Mouse (Mus musculus) adrenal gland, adult 18-20 months (tissue): ENCODE data around the gene Lingo4. TPM values are rescaled to one million over a fixed set of nuclear protein-coding genes. Genes with fewer than 3 reads are reported as not detected.

Experiments
- DNase-seq, 2 experiments: peaks; one replicate each; pipeline ENCODE4 v3.0.0; 2021 to 2022; ENCODE audit warnings: low spot score in 2 of 2
- total RNA-seq, 2 experiments: library from RNA; stranded (reverse); gene quantifications; 1 replicate in 1 of 2; 2 replicates in 1 of 2; pipeline ENCODE4 v1.2.3; 2021

The Lingo4 gene
- total RNA-seq, 2 experiments from 2014 or later: 0.56 to 0.70 TPM

GRCm38 (mm10) chr3:94386671-94387070 lies 11.6 kb upstream of the Lingo4 start:
- DNase-seq: no peak

GRCm38 (mm10) chr3:94387391-94387790 lies 10.9 kb upstream of the Lingo4 start:
- DNase-seq: no peak

DNA sequence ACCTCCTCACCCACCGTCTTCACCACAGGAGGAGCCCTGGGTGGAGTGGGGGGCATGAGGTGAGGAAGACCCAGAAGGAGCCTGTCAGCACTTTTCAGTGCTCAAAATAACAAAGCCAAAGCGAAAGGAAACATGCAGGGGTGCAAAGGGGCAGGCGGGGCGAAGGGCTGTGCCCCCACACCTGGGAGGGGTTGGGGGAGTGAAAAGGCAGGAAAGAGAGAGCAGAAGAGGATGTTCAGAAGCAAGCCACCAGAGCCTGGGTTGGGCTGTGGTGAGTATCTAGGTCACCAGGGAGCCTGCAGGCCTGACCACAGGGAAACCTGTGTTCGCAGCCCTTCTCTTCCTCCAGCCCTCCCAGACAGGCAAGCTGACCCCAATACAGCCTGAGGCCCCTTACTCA lies 10.3 kb upstream of the Lingo4 start:
- DNase-seq: no peak

DNA sequence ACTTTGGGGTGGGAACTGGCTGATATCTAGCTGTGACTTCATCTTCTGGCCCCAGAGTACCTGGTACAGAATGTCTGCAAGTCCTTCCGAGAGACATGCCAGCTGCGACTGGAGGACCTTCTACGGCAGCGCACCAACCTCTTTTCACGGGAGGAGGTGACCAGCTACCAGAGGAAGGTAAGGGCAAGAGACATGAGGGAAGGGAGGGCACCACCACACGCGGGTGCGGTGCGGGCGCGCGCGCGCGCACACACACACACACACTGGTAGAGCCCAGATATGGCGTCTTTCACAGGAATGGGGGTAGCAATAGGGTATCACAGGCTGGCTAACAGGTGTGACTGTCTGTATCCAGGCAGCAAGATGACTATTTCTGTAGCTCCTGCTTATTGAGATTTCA lies 8.9 kb upstream of the Lingo4 start:
- DNase-seq: no peak

DNA sequence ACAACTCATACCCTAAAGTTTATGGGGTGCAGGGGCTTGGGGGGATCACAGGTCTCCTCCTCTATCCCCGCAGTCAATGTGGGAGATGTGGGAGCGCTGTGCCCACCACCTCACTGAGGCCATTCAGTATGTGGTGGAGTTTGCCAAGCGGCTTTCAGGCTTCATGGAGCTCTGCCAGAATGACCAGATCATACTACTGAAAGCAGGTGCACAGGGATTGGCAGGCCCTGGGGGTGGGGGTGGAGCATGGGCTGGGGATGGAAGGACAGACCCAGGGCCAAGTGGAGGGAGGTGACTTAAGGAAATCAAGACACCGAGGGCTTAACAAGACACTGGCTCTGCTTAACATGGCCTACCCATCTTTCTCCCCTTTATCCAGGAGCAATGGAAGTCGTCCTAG lies 7.3 kb upstream of the Lingo4 start:
- no peak for DNase-seq

DNA sequence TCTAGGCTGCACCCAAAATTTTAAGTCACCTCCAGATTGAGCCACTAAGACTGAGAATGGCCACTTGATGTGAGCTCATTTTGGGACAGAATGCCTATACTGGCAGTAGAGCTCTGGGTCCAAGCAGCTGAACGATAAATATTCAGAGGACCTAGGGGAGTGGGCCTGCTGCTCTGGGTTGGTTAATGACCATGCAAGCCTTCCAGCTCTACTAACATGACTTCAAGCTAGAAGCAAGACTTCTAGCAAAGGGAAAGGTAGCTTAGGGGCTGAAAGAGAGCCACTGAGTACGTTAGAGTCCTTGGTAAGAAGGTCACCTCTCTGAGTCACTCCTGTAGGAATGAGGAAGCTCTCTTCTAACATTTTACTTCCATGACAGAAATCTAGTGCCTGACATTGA lies 6.2 kb upstream of the Lingo4 start:
- DNase-seq: no peak

DNA sequence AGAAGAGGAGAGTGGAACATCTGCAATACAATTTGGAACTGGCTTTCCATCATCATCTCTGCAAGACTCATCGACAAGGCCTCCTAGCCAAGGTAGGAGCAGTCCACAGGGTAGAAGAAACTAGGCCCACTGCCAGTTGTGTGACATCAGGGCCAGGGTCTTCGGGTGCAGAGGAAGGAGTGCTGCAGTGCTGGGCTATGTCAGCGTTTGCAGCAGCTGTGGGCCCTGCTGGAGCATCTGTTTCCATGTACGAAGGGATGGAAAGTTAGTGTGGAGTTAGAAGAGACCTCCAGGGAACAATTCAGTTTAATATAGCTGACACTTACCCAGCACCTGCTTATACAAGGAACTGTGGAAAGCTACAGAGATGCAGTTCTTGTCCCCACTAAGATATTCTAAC lies 5.3 kb upstream of the Lingo4 start:
- peak in 1 of 2 experiments; percentile 17 for DNase-seq

GRCm38 (mm10) chr3:94396336-94396735 lies 2.0 kb upstream of the Lingo4 start:
- DNase-seq: no peak

- no peak for DNase-seq
These were observed 1.5 kb upstream of the Lingo4 start for GRCm38 (mm10) chr3:94396851-94397250.

DNA sequence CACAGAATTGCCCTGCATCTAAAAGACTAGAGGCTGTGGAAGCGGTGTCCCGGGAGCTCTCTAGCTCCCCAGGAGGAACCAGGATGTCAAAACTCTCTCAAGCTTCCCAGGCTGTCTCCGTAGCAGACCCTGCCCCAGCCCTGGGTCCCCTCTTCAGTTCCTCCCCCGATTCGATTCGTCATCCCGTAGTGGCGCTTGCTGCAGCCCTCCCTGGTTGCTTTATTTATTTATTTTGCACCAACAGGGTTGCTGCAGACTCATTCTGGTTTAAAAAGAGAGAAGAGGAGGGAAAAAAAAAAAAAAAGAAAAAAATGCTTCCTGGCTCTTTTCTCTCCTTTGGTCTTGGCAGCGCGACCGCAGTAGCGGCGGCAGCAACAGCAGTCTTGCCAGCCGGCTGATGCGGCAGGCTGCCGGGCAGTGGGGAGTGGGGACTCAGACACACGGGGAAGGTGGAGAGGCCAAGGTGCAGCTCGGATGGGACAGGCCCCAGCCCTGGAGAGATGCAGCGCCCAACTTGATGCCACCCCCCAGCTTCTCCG lies 695 bp downstream of the Lingo4 start:
- DNase-seq: no peak

- no peak for DNase-seq
These were observed 1.5 kb downstream of the Lingo4 start for GRCm38 (mm10) chr3:94399663-94400310.

- DNase-seq: no peak
These were observed 4.1 kb downstream of the Lingo4 start for GRCm38 (mm10) chr3:94402451-94402850.

DNA sequence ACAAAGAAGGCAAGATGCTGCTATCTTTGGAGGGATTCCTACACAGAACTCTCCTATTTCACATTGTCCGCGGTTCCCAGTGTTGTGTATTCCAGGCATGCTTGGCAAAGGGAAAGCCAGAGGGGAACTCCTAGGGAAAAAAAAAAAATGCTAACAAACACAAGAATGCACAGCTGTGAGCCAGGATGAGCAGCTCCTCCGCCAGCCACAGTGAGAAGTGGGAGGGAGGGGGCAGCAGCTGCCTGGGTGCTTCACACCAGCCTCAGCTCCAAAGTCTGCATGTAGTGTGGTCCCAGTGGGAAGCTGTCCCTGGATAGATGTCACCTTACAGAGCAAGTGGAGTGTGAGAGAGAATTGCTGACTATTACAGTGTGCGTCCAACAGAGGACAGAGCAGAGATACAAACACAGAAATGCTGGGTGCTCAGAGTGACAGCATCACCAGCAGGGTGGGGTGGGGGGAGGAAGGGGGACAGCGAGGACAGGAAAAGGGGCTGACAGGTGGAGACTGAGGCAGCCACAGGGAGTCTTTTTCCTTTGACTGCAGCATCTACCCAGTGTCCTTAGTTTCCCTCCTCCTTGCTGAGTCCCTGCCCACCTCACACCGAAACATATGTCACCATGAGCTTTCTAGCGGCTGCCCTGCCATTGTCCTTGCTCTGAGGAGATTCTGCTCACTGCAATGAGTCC lies 6.2 kb downstream of the Lingo4 start:
- DNase-seq: no peak

GRCm38 (mm10) chr3:94405561-94405960 lies 7.2 kb downstream of the Lingo4 start:
- DNase-seq: no peak

DNA sequence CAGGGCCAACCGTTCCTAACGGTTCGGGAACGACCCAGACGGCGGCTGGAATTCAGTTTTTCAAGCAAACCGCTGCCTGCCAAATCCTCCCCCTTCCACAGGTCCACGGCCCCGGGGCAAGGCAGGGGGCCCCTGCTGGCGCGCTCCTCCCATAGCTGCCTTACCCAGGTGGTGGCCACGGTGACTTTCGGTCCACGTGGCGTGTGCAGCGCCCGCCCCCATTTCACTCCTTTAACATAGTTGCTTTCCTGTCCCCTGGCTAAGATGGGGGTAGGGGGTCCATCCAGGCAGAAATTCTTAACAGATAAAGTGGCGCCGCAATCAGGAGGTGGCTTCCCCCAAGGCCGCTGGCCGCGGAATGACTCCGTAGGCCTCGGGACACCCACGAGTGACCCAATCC lies 14.2 kb downstream of the Lingo4 start:
- DNase-seq: no peak

DNA sequence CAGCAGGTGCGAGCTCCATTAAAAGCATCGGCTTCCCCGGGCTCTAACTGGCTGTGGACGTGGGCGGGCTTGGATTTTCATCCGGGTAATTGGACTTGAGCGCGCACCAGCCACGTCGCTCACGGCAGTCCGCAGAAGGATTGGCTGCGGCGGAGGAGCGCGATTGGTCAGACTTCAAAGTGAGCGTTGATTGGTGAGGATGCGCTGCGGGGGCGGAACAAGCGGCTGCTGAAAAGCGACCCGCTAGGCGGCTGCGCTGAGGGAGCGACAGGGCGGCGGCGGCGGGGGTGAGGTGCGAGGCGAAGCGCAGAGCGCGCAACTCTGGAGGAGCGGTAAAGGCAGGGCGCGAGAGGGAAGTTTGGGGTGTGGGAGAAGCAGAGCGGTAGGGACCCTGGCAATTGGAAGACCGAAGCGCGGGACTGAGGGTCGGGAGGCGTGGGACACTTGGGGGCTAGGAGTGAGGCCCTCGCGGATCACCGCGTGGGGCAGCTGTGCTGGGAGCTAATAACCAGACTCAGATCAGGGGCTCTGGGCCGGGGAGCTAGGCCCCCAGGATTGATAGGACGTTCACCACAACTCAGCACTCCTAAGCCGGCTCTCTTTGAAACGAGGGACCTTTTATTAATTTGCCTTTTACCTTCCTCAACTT lies 14.8 kb downstream of the Lingo4 start, which contains the start of gene Tdrkh:
Gene Tdrkh, plus strand, starts transcription at position 243 of the 649 bp plus-strand sequence.
- DNase-seq: peak; percentile 84 to 85

- no peak for DNase-seq
These were observed 32.7 kb downstream of the Lingo4 start for GRCm38 (mm10) chr3:94430980-94431379.

DNA sequence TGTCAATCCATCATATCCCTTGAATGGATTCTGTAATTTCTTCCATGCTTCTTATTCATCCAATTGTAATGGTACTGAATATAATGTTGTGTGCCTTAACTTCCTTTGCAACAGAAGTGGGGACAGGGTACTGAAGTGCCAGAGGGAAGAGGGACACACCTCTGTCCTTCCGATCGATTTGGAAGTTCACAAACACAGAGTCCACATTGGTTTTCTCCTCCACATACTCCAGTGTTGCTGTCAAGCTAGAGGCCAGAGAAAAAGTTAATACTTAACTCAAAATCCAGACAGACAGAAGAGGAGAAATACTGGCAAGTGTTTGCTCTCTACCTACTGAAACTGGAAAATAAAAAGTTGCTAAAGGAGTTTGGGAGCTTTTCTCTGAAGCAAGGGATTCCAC lies 36.0 kb downstream of the Lingo4 start:
- no peak for DNase-seq

DNA sequence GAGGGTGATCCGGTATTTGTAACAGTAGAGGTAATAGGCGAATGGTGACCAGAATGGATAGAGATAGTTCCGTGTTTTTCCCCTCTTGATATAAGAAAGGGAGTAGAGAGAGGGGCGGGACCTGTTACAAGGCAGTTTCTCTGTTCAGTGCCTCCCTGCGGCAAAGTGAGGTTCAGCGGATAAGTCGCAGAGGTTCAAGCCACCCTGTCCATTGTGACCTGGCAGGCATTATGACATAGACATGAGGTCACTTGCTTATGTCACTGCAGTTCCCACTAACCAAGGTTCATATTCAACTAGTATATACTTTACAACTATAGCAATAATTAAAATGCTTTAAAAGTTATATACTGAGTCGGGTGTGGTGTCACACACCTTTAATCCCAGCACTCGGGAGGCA lies 38.1 kb downstream of the Lingo4 start:
- DNase-seq: no peak

GRCm38 (mm10) chr3:94441182-94441581 lies 42.9 kb downstream of the Lingo4 start:
- no peak for DNase-seq

- peak; percentile 93 to 98 for DNase-seq
These were observed 44.8 kb downstream of the Lingo4 start, which contains the start of gene Mrpl9 for GRCm38 (mm10) chr3:94442951-94443596. TSS of gene Mrpl9 (plus strand) at chr3:94443318.

DNA sequence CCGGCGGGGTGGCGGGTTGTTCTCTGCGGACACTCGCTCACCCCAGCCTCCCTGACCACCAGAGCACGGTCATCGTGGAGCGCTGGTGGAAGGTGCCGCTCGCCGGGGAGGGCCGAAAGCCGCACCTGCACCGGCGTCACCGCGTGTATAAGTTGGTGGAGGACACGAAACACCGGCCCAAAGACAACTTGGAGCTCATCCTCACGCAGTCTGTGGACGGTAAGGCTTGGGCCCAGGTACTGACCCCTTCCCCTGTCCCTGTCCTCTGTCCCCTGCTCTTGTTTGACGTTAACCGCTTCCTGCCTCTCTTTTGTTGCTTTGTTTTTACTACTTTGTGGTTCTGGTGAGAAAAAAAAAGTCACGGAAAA lies 45.3 kb downstream of the Lingo4 start, which contains the start of gene Oaz3:
Gene Oaz3, minus strand, starts transcription at position 319 of the 368 bp plus-strand sequence.
- DNase-seq: no peak
